Mouse (Mus musculus) telencephalon, adult 2 months (tissue): ENCODE data around the gene Gsto2.

Source experiments
- DNase-seq: peaks from one replicate; pipeline ENCODE4 v3.0.0-alpha.2; 2011; ENCODE audit warnings: low read depth, low spot score

Gene Gsto2

GRCm38 (mm10) chr19:47891562-47892312 is 26.4 kb downstream of the Gsto2 start:
- DNase-seq = no peak

GRCm38 (mm10) chr19:47893092-47893491 is 27.8 kb downstream of the Gsto2 start:
- no peak for DNase-seq

GRCm38 (mm10) chr19:47898472-47899079 is 33.2 kb downstream of the Gsto2 start:
- no peak for DNase-seq

GRCm38 (mm10) chr19:47900012-47900411 is 34.7 kb downstream of the Gsto2 start:
- DNase-seq = no peak

- DNase-seq = no peak
Observed at GRCm38 (mm10) chr19:47900558-47900957, 35.2 kb downstream of the Gsto2 start.

- no peak for DNase-seq
Observed at GRCm38 (mm10) chr19:47902316-47903201, 37.2 kb downstream of the Gsto2 start.

- DNase-seq = no peak
Observed at GRCm38 (mm10) chr19:47903679-47904078, 38.3 kb downstream of the Gsto2 start.

- DNase-seq = no peak
Observed at GRCm38 (mm10) chr19:47905081-47905480, 39.7 kb downstream of the Gsto2 start.

GRCm38 (mm10) chr19:47905603-47906002 is 40.3 kb downstream of the Gsto2 start:
- DNase-seq = no peak

GRCm38 (mm10) chr19:47907596-47907995 is 42.3 kb downstream of the Gsto2 start:
- no peak for DNase-seq

- no peak for DNase-seq
Observed at GRCm38 (mm10) chr19:47908961-47909371, 43.6 kb downstream of the Gsto2 start.

GRCm38 (mm10) chr19:47909387-47910116 is 44.2 kb downstream of the Gsto2 start:
- no peak for DNase-seq

- DNase-seq = no peak
Observed at GRCm38 (mm10) chr19:47910117-47910618, 44.8 kb downstream of the Gsto2 start.

- DNase-seq = no peak
Observed at GRCm38 (mm10) chr19:47910751-47911150, 45.4 kb downstream of the Gsto2 start.

GRCm38 (mm10) chr19:47913344-47913743 is 48.0 kb downstream of the Gsto2 start:
- no peak for DNase-seq

GRCm38 (mm10) chr19:47914191-47914590 is 48.9 kb downstream of the Gsto2 start:
- DNase-seq = no peak

GRCm38 (mm10) chr19:47915251-47915650 is 49.9 kb downstream of the Gsto2 start:
- no peak for DNase-seq

GRCm38 (mm10) chr19:47917396-47917795 is 52.1 kb downstream of the Gsto2 start:
- no peak for DNase-seq

- DNase-seq = no peak
Observed at GRCm38 (mm10) chr19:47918016-47918415, 52.7 kb downstream of the Gsto2 start.

GRCm38 (mm10) chr19:47918455-47919101 is 53.2 kb downstream of the Gsto2 start:
- DNase-seq = no peak
